Mouse (Mus musculus) layer of hippocampus, adult 2 months (tissue): Measurements from ENCODE around the gene Cd82. TPM values are rescaled to one million over a fixed set of nuclear protein-coding genes. Genes with fewer than 3 reads are reported as not detected.

Experiments
- DNase-seq, 2 experiments: peaks; one replicate each; pipeline ENCODE4 v3.0.0; 2022; ENCODE audit warnings: low spot score in 2 of 2
- H3K27ac ChIP-seq: fragments of 200-600 bp; 2 replicates; pipeline ENCODE4 v1.8.1; 2022
- H3K4me3 ChIP-seq: fragments of 200-600 bp; 2 replicates; pipeline ENCODE4 v1.8.1; 2022; ENCODE audit warnings: mild to moderate bottlenecking
- CTCF ChIP-seq: fragments of 200-600 bp; conservative IDR thresholded peaks from 2 replicates; pipeline ENCODE4 v1.8.1; 2022; ENCODE audit warnings: antibody characterized with exemption, mild to moderate bottlenecking, moderate library complexity
- total RNA-seq, 2 experiments: library from RNA; stranded (reverse); gene quantifications; 2 replicates each; pipeline ENCODE4 v1.2.3; 2021

The Cd82 gene
- total RNA-seq, 2 experiments from 2014 or later, result 17.2 to 17.9 TPM

GRCm38 (mm10) chr2:93432600-93433389 is 30.1 kb downstream of the Cd82 start:
- DNase-seq, result peak in 1 of 2 experiments; percentile 39
- peak overlapping the region; percentile 65 for H3K27ac ChIP-seq

GRCm38 (mm10) chr2:93431575-93432325 is 31.2 kb downstream of the Cd82 start:
- Histone ChIP-seq H3K4me3 (no peak overlapping the region), H3K27ac (peak overlapping the region; percentile 65; the same call in 1 of the 2 replicates)
- no peak for DNase-seq
- no peak for TF ChIP-seq CTCF

More at GRCm38 (mm10) chr2:93432600-93433389, 30.1 kb downstream of the Cd82 start:
- no peak overlapping the region for H3K4me3 ChIP-seq
- TF ChIP-seq CTCF, result no peak

- no peak for DNase-seq
- Histone ChIP-seq H3K4me3 (no peak overlapping the region), H3K27ac (no peak overlapping the region; the same call in 1 of the 2 replicates)
- TF ChIP-seq CTCF, result no peak
These were observed 31.9 kb downstream of the Cd82 start for GRCm38 (mm10) chr2:93430993-93431392.

- no peak for TF ChIP-seq CTCF
- DNase-seq, result no peak
- Histone ChIP-seq H3K4me3 (no peak overlapping the region), H3K27ac (no peak overlapping the region)
These were observed 34.9 kb downstream of the Cd82 start for GRCm38 (mm10) chr2:93428004-93428531.

GRCm38 (mm10) chr2:93427000-93427715 is 35.8 kb downstream of the Cd82 start:
- H3K4me3 ChIP-seq, result no peak overlapping the region
- no peak for TF ChIP-seq CTCF
- H3K27ac ChIP-seq, result no peak overlapping the region; the same call in 1 of the 2 replicates
- no peak for DNase-seq

GRCm38 (mm10) chr2:93425810-93426209 is 37.1 kb downstream of the Cd82 start:
- no peak overlapping the region for H3K4me3 ChIP-seq
- no peak for TF ChIP-seq CTCF
- H3K27ac ChIP-seq, result peak overlapping the region; percentile 61
- no peak for DNase-seq

GRCm38 (mm10) chr2:93424307-93424984 is 38.5 kb downstream of the Cd82 start:
- H3K4me3 ChIP-seq, result no peak overlapping the region
- no peak for TF ChIP-seq CTCF
- no peak overlapping the region for H3K27ac ChIP-seq
- no peak for DNase-seq

GRCm38 (mm10) chr2:93421320-93421719 is 41.6 kb downstream of the Cd82 start:
- Histone ChIP-seq H3K27ac (no peak overlapping the region), H3K4me3 (no peak overlapping the region)
- DNase-seq, result peak; percentile 75 to 85
- peak; percentile 94 for TF ChIP-seq CTCF

GRCm38 (mm10) chr2:93419971-93420370 is 43.0 kb downstream of the Cd82 start:
- H3K4me3 ChIP-seq, result no peak overlapping the region
- no peak for TF ChIP-seq CTCF

GRCm38 (mm10) chr2:93418396-93418795 is 44.5 kb downstream of the Cd82 start:
- Histone ChIP-seq H3K4me3 (no peak overlapping the region), H3K27ac (no peak overlapping the region)
- peak; percentile 66 to 90 for DNase-seq
- peak; percentile 86 for TF ChIP-seq CTCF

More at GRCm38 (mm10) chr2:93419971-93420370, 43.0 kb downstream of the Cd82 start:
- no peak overlapping the region for H3K27ac ChIP-seq
- no peak for DNase-seq

- Histone ChIP-seq H3K4me3 (no peak overlapping the region), H3K27ac (peak overlapping the region; percentile 14; the same call in 1 of the 2 replicates)
- TF ChIP-seq CTCF, result no peak
- no peak for DNase-seq
These were observed 45.8 kb downstream of the Cd82 start for GRCm38 (mm10) chr2:93416874-93417709.
